Mouse (Mus musculus) frontal cortex, postnatal 36 days (tissue): Measurements from ENCODE around the gene Tmem26.
"Not testable (repeated sequence)": the region's sequence is repeated elsewhere in the genome, so short reads cannot be mapped to it uniquely, and the experiment has no call there.

Experiments used
- DNase-seq, 2 experiments: peaks; one replicate each; pipeline ENCODE4 v3.0.0; 2022; ENCODE audit warnings: low spot score in 2 of 2

Tmem26 gene

DNA sequence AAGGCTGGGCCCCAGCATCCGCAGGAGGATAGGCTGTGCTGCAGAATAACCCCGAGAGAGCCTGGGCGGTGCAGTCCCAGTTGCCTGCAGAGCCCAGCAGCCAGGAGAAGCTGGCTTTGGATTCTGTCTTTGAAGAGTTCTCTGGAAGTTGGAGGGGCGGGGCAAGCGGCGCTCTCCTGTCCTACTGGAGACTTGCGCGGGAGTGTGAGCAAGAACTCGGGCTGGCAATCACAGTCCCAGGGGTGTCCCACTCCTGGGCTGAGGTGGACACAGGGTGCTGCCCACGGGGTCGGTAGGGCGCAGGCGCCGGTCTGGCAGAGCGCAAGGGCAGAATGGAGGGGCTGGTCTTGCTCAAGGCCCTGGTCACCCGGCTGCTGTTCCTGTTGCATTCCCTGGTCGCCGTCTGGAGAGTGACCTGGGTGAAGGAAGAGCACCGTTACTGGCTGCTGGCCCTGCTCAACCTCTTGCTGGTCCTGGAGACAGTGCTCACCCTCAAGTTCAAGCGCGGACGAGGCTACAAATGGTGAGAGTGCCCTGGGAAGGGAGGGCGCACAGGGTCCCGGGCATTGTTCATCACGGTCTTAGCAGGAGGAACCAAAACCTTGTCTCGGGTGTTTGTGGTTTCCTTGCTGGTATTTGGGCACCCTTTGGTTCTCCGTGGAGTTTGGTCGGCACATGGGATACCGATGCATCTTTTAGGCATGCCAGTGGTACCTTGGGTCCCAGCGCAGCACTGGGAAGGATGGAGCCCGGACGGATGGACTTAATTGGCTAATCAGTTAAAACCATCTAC, at the start of gene Tmem26:
Gene Tmem26 (plus strand): TSS at position 79 of the 793 bp plus-strand sequence.
- DNase-seq = no peak

- DNase-seq = no peak
Measured at GRCm38 (mm10) chr10:68678678-68679077, 44.8 kb upstream of the Tmem26 start.

DNA sequence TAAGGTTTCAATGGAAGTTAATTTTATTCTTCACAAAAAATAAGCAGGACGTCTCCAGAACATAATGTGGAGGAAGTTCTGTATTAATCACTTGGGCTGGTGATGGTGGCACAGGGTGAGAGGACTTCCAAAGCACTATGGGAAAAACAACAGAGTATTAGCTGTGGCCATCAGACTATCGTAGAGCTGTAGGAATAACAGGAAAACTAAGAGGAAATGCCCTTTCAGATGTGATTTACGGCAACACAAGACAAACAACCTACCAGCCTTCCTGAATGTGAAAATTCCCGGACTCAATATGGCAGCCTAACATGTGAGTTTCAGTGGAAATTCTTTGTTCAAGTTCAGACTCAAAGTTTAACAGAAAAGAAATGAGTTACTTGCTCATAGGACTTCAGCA, 42.2 kb upstream of the Tmem26 start:
- DNase-seq = no peak

DNA sequence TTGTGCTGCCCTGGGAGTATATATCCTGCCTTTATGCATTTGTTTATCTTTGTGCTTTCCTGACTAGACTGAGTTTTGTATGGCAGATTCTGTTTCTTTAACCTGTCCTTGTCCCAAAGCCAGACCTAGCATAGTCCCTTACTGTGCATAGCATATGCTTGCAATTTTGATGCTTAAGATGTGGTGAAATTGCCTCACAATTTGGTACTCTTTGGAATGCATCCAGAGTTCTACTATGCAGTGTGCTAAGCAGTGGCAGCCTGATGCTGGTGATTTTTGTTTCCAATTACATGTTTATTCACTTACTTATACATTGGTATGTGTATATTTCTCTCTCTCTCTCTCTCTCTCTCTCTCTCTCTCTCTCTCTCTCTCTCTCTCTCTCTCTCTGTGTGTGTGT, 37.9 kb upstream of the Tmem26 start:
- no peak for DNase-seq

- DNase-seq = no peak
Measured at GRCm38 (mm10) chr10:68691116-68691515, 32.3 kb upstream of the Tmem26 start.

GRCm38 (mm10) chr10:68692401-68692800, 31.0 kb upstream of the Tmem26 start:
- DNase-seq = no peak

DNA sequence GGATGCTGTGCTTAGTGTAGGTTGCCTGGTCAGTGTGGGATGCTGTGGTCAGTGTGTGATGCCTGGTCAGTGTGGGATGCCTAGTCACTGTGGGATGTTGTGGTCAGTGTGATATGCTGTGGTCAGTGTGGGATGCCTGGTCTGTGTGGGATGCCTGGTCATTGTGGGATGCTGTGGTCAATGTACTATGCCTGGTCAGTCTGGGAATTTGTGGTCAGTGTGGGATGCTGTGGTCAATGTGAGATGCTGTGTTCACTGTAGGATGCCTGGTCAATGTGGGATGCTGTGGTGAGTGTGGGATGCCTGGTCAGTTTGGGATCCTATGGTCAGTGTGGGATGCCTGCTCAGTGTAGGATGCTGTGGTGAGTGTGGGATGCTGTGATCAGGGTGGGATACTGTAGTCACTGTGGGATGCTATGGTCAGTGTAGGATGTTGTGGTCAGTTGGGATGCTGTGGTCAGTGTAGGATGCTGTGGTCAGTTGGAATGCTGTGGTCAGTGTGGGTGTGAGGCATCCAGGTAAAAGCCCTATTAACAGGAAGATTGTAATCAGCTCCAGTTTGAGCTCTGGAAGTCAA, 27.6 kb upstream of the Tmem26 start:
- DNase-seq = no peak

- no peak for DNase-seq
Measured at GRCm38 (mm10) chr10:68704268-68704667, 19.2 kb upstream of the Tmem26 start.

DNA sequence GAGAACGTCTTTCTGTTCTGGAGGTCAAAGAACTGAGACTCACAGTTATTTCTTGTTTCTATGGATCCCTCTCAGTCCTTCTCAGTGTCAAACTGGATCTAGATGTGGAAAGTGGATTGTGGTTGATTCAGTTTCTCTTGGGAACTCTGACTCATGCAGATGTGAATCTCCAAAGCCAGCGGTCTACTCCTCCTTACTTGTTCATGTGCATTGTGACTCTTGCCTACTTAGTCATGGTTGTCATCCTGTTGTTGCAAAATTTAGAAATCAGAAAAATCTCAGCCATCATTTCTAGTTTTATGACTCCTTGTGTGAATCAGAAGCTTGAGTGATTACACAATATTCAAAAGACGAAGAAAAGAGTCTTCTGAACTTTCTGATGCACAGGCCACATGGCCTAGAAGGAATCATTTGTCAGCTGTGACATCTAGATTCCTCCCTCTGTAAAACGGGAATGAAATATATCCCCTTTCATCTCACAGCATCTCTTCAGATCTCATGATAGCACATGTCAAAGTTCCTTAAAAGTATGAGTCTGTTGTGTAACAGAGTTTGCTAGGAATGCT, 17.9 kb upstream of the Tmem26 start:
- no peak for DNase-seq

DNA sequence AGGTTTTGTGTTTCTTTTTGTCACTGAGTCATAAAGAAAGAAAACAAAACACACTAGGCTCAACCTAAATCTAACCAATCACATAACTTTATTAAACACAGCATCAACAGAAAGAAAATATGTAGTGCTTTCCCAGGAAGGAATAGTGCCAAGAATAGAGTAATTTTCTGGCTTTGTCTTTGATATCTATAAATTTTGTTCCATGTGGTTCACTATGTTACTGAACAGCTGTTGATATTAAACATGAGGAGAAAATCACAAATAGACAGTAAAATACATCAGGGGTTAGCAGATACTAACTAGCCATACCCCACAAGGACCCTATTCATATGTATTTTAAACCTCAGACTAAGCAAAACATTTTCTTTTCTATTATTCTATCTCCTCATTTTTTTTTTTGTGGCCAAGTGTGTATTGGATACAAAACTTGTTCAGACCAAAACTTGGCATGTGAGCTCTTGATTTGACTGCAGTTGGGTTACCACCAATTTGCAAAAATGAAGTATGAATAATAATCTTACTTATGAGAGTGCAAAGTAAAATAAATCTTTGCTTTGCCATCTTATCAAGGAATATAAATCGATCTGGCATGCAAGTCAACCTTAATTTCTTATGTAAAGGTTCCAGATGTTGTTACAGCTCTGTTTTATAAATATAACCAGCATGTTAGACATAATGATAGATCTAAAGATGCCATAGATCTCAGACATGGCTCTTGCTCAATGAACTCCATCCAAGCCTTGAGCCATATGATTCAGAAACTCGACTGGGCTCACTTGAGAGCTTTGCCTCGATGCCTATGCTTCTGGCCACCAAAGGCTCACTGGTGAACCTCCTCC, 16.2 kb upstream of the Tmem26 start:
- DNase-seq = no peak

- DNase-seq = no peak
Measured at GRCm38 (mm10) chr10:68712926-68713325, 10.5 kb upstream of the Tmem26 start.

DNA sequence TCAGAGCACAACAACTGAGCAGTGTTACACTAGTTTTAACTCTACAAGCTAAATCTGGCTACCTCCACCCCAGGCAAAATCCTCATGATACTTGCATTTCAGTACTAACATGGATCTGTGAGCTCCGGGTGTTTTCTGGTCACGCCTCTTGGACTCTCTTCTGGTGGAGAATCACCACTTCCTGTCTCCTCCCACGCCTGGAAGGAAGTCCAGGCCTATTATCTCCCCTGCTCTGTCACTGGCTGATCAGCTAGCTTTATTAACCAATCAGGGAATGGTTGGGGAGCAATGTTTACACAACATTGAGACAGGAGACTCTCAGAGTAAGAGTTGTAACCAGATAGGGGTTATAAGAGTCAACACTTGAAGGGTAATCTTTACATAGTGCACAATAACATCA, 9.1 kb upstream of the Tmem26 start:
- DNase-seq = no peak

- DNase-seq = no peak
Measured at GRCm38 (mm10) chr10:68715396-68715795, 8.1 kb upstream of the Tmem26 start.

DNA sequence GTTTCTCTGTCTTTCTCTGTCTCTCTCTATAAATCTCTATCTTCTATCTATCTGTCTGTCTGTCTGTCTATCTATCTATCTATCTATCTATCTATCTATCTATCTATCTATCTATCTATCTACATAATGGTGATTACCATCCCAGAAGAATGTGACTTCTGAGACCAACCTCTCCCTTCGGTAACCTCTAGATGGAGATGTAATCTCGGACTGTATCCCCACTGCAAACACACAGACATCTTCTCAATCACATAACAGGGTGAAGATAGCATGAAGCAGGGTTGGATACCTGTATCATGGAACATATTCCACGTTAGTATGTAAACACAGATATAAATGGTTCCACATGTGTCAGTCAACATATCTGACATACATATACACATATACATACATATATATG, 5.1 kb upstream of the Tmem26 start:
- no peak for DNase-seq

- no peak for DNase-seq
Measured at GRCm38 (mm10) chr10:68720887-68721400, 2.5 kb upstream of the Tmem26 start.

- DNase-seq = no peak
Measured at GRCm38 (mm10) chr10:68723015-68723414, 431 bp upstream of the Tmem26 start.

- no peak for DNase-seq
Measured at GRCm38 (mm10) chr10:68724361-68724720, 895 bp downstream of the Tmem26 start.

DNA sequence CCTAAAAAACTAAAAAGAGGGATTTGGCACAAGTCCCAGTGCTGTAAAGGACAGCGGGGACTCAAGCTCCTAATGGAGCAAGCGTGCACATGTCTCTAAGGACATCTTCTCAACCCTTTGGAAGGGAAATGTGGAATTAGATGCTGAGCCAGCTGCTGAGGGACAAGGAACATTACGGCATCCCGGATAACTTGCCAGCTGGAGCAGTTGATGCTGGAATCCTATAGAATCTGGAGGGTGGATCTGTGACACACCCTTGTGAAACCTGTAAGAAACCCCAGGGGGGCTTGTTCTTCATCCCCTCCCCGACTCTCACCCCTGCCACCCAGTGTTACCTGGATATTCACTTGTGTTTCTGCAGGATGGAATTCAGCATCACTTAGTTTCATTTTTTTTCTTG, 4.0 kb downstream of the Tmem26 start:
- DNase-seq = peak; percentile 3 to 24

GRCm38 (mm10) chr10:68735621-68736020, 12.2 kb downstream of the Tmem26 start:
- DNase-seq = no peak

DNA sequence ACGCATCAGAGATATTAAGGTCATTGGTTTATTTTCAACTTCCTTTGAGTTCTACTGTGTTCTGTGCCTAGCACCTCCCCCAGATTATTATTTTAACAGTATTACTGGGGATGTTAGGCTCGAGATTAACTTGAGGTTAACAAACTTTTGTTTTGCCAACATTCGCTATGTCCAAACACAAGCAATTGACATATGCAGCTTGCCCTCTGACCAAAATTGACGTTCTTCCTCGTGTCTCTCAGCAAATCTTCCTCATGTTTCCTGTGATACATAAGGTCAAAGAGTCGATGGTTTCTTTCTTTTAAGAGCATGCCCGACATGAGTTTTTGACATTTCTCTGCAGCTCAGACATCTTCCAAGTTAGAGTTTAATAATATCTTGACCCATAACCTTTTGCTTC, 13.9 kb downstream of the Tmem26 start:
- no peak for DNase-seq

DNA sequence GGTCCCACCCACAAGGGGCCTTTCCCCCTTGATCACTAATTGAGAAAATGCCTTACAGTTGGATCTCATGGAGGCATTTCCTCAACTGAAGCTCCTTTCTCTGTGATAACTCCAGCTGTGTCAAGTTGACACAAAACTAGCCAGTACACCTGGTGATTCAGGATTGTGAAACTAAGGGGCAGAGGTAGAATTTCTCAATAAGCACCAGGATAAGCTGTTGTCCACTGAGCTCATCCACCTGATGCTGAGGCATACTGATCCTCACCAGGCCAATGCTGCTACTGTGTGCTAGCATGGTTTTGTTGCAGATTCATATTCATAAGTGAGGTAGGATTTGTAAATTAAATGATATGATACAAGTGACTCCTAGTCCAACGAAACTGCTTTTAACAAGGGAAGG, 15.5 kb downstream of the Tmem26 start:
- DNase-seq = not testable (repeated sequence)

GRCm38 (mm10) chr10:68740251-68740650, 16.8 kb downstream of the Tmem26 start:
- no peak for DNase-seq
